Mouse (Mus musculus) heart, postnatal 0 days (tissue): ENCODE results near the gene Kbtbd12.

Experiments
- CTCF ChIP-seq: IDR thresholded peaks from 2 replicates; pipeline ENCODE4 v1.5.1; 2016; ENCODE audit warnings: antibody characterized with exemption, control low read depth, low read depth
- EP300 ChIP-seq: IDR thresholded peaks from 2 replicates; pipeline ENCODE4 v1.6.1; 2016; ENCODE audit warnings: antibody characterized with exemption, low read depth

DNA sequence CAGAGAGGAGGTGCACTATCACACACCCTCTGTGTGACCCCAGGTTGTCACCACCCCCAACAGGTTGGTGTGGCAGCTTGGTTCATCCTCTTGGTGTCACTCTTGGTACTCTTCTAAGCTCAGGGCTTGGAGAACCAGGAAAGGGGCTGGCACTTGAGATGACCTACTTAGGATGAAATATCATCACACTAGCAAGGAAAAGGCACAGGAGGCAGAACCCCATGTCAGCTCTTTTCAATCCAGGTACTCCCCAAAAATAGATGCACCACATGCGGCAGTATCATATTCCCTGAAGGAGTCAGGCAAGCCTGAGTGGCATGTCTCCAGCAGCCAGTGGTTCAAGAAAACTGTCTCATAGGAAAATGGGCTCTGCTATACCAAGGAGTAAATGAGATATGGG, 79.7 kb downstream of the Kbtbd12 start:
- no peak for TF ChIP-seq EP300
- TF ChIP-seq CTCF = peak; percentile 14; the same call in 1 of the 2 replicates
